In genomic region chr9:44882981-44883569, GRCm38 (mm10) we compare ENCODE assay signal across 8 mouse cellular contexts. TPM values are rescaled to one million over a fixed set of nuclear protein-coding genes. Genes with fewer than 3 reads are reported as not detected.
DNase-seq lines count a peak whose midpoint lies in the region; ATAC-seq and TF ChIP-seq lines count a peak whose summit lies in the region.

No protein-coding gene starts in this region.

- peak overlapping the region; percentile 97; the same call in 1 of the 2 replicates for H3K27ac ChIP-seq in cerebellum, adult 2 months (ENCODE audit: insufficient read depth, low read length)
- H3K27ac ChIP-seq in midbrain, embryonic 16.5 days (ENCODE audit: low read length) = peak overlapping the region; percentile 98

- WGBS in cerebellum, adult 2 months = under 1% methylated on average over 21 of the region's 21 CpGs
- WGBS in midbrain, embryonic 16.5 days = 0% methylated on average over 21 of the region's 21 CpGs

- H3K4me3 ChIP-seq in cerebellum, adult 2 months (replicated peaks; ENCODE audit: insufficient read depth, low read depth, low read length) = peak overlapping the region; percentile 97
- H3K4me3 ChIP-seq in midbrain, embryonic 16.5 days (ENCODE audit: low read depth, low read length) = peak overlapping the region; percentile 78

- peak overlapping the region; percentile 92 for H3K4me2 ChIP-seq in midbrain, embryonic 16.5 days (ENCODE audit: low read length)

- no peaks in the 10 kb centered on the region; the same call in 1 of the 2 replicates for H3K4me1 ChIP-seq in cerebellum, adult 2 months (ENCODE audit: control insufficient read depth, insufficient read depth, low read length)
- H3K4me1 ChIP-seq in midbrain, embryonic 16.5 days (ENCODE audit: control insufficient read depth, insufficient read depth, low read length) = peaks cover 20% of the 10 kb centered on the region

- ATAC-seq in midbrain, embryonic 16.5 days = peak; percentile 33

- no peaks in the 10 kb centered on the region for H3K27me3 ChIP-seq in cerebellum, adult 2 months (ENCODE audit: control insufficient read depth, insufficient read depth, low read length)
- no peaks in the 10 kb centered on the region for H3K27me3 ChIP-seq in midbrain, embryonic 16.5 days (ENCODE audit: control insufficient read depth, insufficient read depth, low read depth, low read length)

- intact Hi-C loops in gastrocnemius, postnatal 36 days (cut with DNase I) = loop anchor here (5.0 kb wide), 2 partner anchors 34 to 41 kb away; no protein-coding TSS in a partner anchor

- peak overlapping the region; percentile 89 for H3K9ac ChIP-seq in midbrain, embryonic 16.5 days (ENCODE audit: low read depth, low read length)

- H3K36me3 ChIP-seq in midbrain, embryonic 16.5 days (ENCODE audit: control insufficient read depth, insufficient read depth, low read length) = no peaks in the 10 kb centered on the region

- DNase-seq in spleen, postnatal 36 days (ENCODE audit: low spot score in 2 of 2) = peak; percentile 23 to 32
- no peak for DNase-seq in spleen, postnatal 4 days (ENCODE audit: low spot score in 2 of 2)
- peak; percentile 55 to 65 for DNase-seq in cerebellum, adult 2 months
- DNase-seq in frontal cortex, postnatal 14 days (ENCODE audit: low spot score in 2 of 2) = peak; percentile 14 to 42
- DNase-seq in left cerebral cortex, adult 18-20 months (ENCODE audit: low spot score in 2 of 2) = peak; percentile 41 to 65
- no peak for DNase-seq in ovary, adult 18-20 months (ENCODE audit: low spot score)
- DNase-seq in gastrocnemius, postnatal 36 days = no peak

- no peak for TF ChIP-seq POLR2A in cerebellum, adult 2 months (IDR thresholded peaks at IDR 0.05; ENCODE audit: borderline replicate concordance, insufficient read depth, low read length)

- no peak for TF ChIP-seq CTCF in cerebellum, adult 2 months (IDR thresholded peaks at IDR 0.05; ENCODE audit: borderline replicate concordance, insufficient read depth, low read depth, low read length)

- no peaks in the 10 kb centered on the region for H3K9me3 ChIP-seq in midbrain, embryonic 16.5 days (replicated peaks; ENCODE audit: control insufficient read depth, low read length, poor library complexity, severe bottlenecking)

RNA-seq across cellular contexts. Expression of gene Kmt2a, which starts 2.0 kb away (rescaled TPM):
- polyA plus RNA-seq in cerebellum, adult 2 months (2012; rRNA removed) = 31.3 and 39.0 TPM in 2 replicates
- 10 to 100 TPM; 84.1 to 88.1 TPM for total RNA-seq in left cerebral cortex, adult 18-20 months (2021)
- polyA plus RNA-seq in midbrain, embryonic 16.5 days (2015; fragmentation: Nextera tagmentation; extraction: Ambion mirVana) = 14.1 and 22.3 TPM in 2 replicates
- 10 to 100 TPM; 12.5 to 12.8 TPM for total RNA-seq in gastrocnemius, postnatal 36 days (2021)

RNA-seq across cellular contexts. Expression of gene Atp5l, which starts 37.5 kb away (rescaled TPM):
- polyA plus RNA-seq in cerebellum, adult 2 months (2012; rRNA removed) = 989 and 996 TPM in 2 replicates
- total RNA-seq in left cerebral cortex, adult 18-20 months (2021) = 100 to 1,000 TPM; 316 to 362 TPM
- 651 and 716 TPM in 2 replicates for polyA plus RNA-seq in midbrain, embryonic 16.5 days (2015; fragmentation: Nextera tagmentation; extraction: Ambion mirVana)
- 100 to 1,000 TPM; 659 to 699 TPM for total RNA-seq in gastrocnemius, postnatal 36 days (2021)

Comparison
In these comparisons a context has a peak if more than half of its experiments do, and no peak if none do; other contexts are left out.
1. DNase-seq: peak in spleen, postnatal 36 days (2 of 2), cerebellum, adult 2 months (2 of 2), frontal cortex, postnatal 14 days (2 of 2) and left cerebral cortex, adult 18-20 months (2 of 2); none in spleen, postnatal 4 days (0 of 2), ovary, adult 18-20 months (single experiment) and gastrocnemius, postnatal 36 days (0 of 2).
2. RNA of gene Kmt2a, which starts 2.0 kb away (total RNA-seq): 84.1 to 88.1 TPM in left cerebral cortex, adult 18-20 months; 12.5 to 12.8 TPM in gastrocnemius, postnatal 36 days; every median in the first group is over 4 times any median in the second.